Mouse (Mus musculus) gastrocnemius, adult 2 months (tissue): ENCODE data around the gene Lpin2. TPM values are rescaled to one million over a fixed set of nuclear protein-coding genes. Genes with fewer than 3 reads are reported as not detected.

Experiments used
- DNase-seq: peaks from one replicate; pipeline ENCODE4 v3.0.0; 2022
- H3K27ac ChIP-seq: fragments of 200-600 bp; 2 replicates; pipeline ENCODE4 v1.8.1; 2022; ENCODE audit warnings: mild to moderate bottlenecking
- H3K4me3 ChIP-seq: fragments of 200-600 bp; 2 replicates; pipeline ENCODE4 v1.8.1; 2022; ENCODE audit warnings: mild to moderate bottlenecking, moderate library complexity
- CTCF ChIP-seq: fragments of 200-600 bp; IDR thresholded peaks from 2 replicates; pipeline ENCODE4 v1.8.1; 2022; ENCODE audit warnings: antibody characterized with exemption, mild to moderate bottlenecking, moderate library complexity
- intact Hi-C: fragments of 180-260 bp; cut with DNase I; formaldehyde crosslinking; loops from one replicate; pipeline ENCODE4 v1.15.1; 2025
- total RNA-seq, 2 experiments: library from RNA; stranded (reverse); gene quantifications; 2 replicates each; pipeline ENCODE4 v1.2.3; 2021

The Lpin2 gene
- total RNA-seq, 2 experiments from 2014 or later, result 5.3 to 5.6 TPM

- H3K4me3 ChIP-seq, result no peak overlapping the region
- peak; percentile 44 for TF ChIP-seq CTCF
- intact Hi-C loops, result no loop called here
- H3K27ac ChIP-seq, result no peak overlapping the region
- DNase-seq, result no peak
Observed at GRCm38 (mm10) chr17:71230108-71230709, 47.8 kb downstream of the Lpin2 start.

GRCm38 (mm10) chr17:71231998-71232397 lies 49.6 kb downstream of the Lpin2 start:
- no peak for DNase-seq
- Histone ChIP-seq H3K27ac (no peak overlapping the region), H3K4me3 (no peak overlapping the region)
- intact Hi-C loops, result no loop called here
- TF ChIP-seq CTCF, result no peak

DNA sequence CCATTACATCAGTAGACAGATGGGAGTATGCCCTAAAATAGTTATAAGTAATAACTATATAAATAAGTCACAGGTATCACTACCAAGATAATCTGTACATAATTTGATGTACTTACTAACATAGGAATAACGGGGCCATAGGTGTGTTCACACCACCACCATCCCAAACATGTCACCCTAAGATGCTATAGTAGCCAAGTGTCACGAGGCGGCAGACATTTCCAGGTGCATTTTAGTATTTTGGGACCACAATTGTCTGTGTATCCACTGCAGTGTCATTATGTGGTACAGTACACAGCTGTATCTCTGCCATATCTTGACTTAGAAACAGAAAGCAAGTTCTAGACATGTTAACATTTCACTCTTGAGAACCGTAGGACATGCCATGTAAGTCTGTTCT lies 50.9 kb downstream of the Lpin2 start:
- DNase-seq, result no peak
- Histone ChIP-seq H3K4me3 (no peak overlapping the region), H3K27ac (no peak overlapping the region)
- TF ChIP-seq CTCF, result no peak
- intact Hi-C loops, result no loop called here

- intact Hi-C loops, result no loop called here
- DNase-seq, result no peak
- no peak overlapping the region for H3K4me3 ChIP-seq
- H3K27ac ChIP-seq, result no peak overlapping the region
- TF ChIP-seq CTCF, result no peak
Observed at GRCm38 (mm10) chr17:71234041-71234594, 51.8 kb downstream of the Lpin2 start.

- Histone ChIP-seq H3K27ac (no peak overlapping the region), H3K4me3 (no peak overlapping the region)
- intact Hi-C loops, result no loop called here
- no peak for TF ChIP-seq CTCF
- no peak for DNase-seq
Observed at GRCm38 (mm10) chr17:71235229-71235958, 53.0 kb downstream of the Lpin2 start.

GRCm38 (mm10) chr17:71238494-71238893 lies 56.1 kb downstream of the Lpin2 start:
- Histone ChIP-seq H3K4me3 (no peak overlapping the region), H3K27ac (no peak overlapping the region)
- no peak for TF ChIP-seq CTCF
- intact Hi-C loops, result no loop called here
- DNase-seq, result no peak

- DNase-seq, result no peak
- Histone ChIP-seq H3K27ac (no peak overlapping the region), H3K4me3 (no peak overlapping the region)
- no peak for TF ChIP-seq CTCF
- intact Hi-C loops, result no loop called here
Observed at GRCm38 (mm10) chr17:71240811-71241210, 58.5 kb downstream of the Lpin2 start.

GRCm38 (mm10) chr17:71242666-71243065 lies 60.3 kb downstream of the Lpin2 start:
- intact Hi-C loops, result no loop called here
- DNase-seq, result no peak
- H3K27ac ChIP-seq, result no peak overlapping the region
- no peak overlapping the region for H3K4me3 ChIP-seq
- no peak for TF ChIP-seq CTCF

- intact Hi-C loops, result no loop called here
- no peak for DNase-seq
- H3K27ac ChIP-seq, result no peak overlapping the region
- H3K4me3 ChIP-seq, result no peak overlapping the region
- no peak for TF ChIP-seq CTCF
Observed at GRCm38 (mm10) chr17:71245133-71245532, 62.8 kb downstream of the Lpin2 start.

GRCm38 (mm10) chr17:71246022-71246421 lies 63.7 kb downstream of the Lpin2 start:
- DNase-seq, result no peak
- intact Hi-C loops, result no loop called here
- Histone ChIP-seq H3K27ac (no peak overlapping the region), H3K4me3 (no peak overlapping the region)
- TF ChIP-seq CTCF, result no peak

DNA sequence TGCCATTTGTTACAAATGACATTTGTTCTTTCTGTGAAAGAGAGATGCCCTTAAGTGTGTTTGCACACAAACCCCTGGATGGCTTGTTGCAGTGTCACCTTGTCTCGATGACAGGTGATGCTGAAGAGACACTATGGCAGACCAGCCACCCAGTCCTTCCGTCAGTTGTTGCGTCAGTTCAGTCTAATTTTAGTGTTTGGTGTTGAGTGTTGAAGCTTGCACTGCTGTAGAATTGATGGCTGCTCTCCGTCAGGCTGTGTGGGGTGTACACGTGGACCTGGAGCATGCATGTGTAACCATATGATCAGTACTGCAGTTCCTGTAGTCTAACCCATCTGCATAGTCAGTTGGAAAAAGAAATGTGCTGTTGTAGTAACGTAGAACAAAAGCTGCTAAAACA lies 66.6 kb downstream of the Lpin2 start:
- DNase-seq, result no peak
- TF ChIP-seq CTCF, result no peak
- Histone ChIP-seq H3K4me3 (no peak overlapping the region), H3K27ac (no peak overlapping the region)
- intact Hi-C loops, result no loop called here

GRCm38 (mm10) chr17:71250046-71250445 lies 67.7 kb downstream of the Lpin2 start:
- H3K4me3 ChIP-seq, result no peak overlapping the region
- peak overlapping the region; percentile 72 for H3K27ac ChIP-seq
- no peak for DNase-seq
- intact Hi-C loops, result loop anchor here (5.0 kb wide), 1 partner anchor 62 kb away; the partner anchor contains the start of gene Emilin2
- no peak for TF ChIP-seq CTCF

DNA sequence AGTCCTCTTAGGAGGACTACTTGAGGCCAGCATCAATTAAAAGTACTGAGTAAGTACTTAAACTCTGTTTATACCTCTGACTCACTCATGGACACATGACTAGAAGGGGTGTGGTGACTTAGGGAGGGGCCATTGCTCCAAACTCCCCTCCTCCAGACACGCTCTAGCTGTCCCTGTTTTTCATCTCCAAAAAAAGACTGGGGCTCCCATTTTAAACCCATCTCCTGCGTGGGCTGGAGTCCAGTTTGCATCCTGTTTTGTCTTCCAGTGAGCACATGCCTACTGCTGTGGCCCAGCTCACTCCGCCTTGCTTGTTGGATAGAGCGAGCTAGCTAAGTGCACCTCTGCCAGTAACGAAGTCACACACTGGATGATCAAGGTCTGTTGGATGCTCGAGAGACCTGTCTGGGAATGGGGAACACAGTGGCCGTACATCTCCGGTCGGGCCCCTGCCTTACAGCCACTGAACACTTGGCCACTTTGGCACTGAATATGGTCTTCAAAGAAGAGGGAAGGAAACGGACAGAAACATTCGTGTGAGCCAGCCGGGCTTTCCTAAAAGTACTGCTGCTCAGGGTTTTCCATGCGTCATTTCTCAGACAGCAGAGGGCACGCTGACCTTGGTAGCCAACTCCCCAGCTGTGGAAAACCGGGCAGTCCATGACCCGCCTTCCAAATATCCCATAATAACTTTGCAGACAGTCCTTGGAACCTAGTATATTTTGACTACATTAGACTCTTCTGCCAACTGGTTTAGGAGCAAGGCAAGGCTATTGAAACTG lies 68.7 kb downstream of the Lpin2 start:
- Histone ChIP-seq H3K27ac (peak overlapping the region; percentile 72), H3K4me3 (peak overlapping the region; percentile 32)
- TF ChIP-seq CTCF, result peak; percentile 16; the same call in 1 of the 2 replicates
- intact Hi-C loops, result loop anchor here (5.0 kb wide), 1 partner anchor 61 kb away; the partner anchor contains the start of gene Emilin2
- DNase-seq, result peak; percentile 47
